Mouse (Mus musculus): ENCODE results near the gene Cd7.
"Not testable (repeated sequence)": the region's sequence is repeated elsewhere in the genome, so short reads cannot be mapped to it uniquely, and the experiment has no call there.

Cd7 gene

GRCm38 (mm10) chr11:121047826-121048399 is 8.7 kb upstream of the Cd7 start:
- DNase-seq (ENCODE audit: low spot score in 2 of 2) = no peak

GRCm38 (mm10) chr11:121045286-121045685 is 6.1 kb upstream of the Cd7 start:
- no peak for DNase-seq (ENCODE audit: low spot score in 2 of 2)

GRCm38 (mm10) chr11:121043025-121043424 is 3.8 kb upstream of the Cd7 start:
- not testable (repeated sequence) for DNase-seq (ENCODE audit: low spot score in 2 of 2)

- DNase-seq (ENCODE audit: low spot score in 2 of 2) = no peak
Measured at GRCm38 (mm10) chr11:121042480-121042879, 3.3 kb upstream of the Cd7 start.

- DNase-seq (ENCODE audit: low spot score in 2 of 2) = no peak
Measured at GRCm38 (mm10) chr11:121041636-121042035, 2.4 kb upstream of the Cd7 start.

- peak; percentile 64 to 83 for DNase-seq (ENCODE audit: low spot score in 2 of 2)
Measured at GRCm38 (mm10) chr11:121041212-121041611, 2.0 kb upstream of the Cd7 start.

GRCm38 (mm10) chr11:121038366-121039240 is 615 bp downstream of the Cd7 start:
- no peak for DNase-seq (ENCODE audit: low spot score in 2 of 2)

- no peak for DNase-seq (ENCODE audit: low spot score in 2 of 2)
Measured at GRCm38 (mm10) chr11:121033118-121033517, 6.1 kb downstream of the Cd7 start.

GRCm38 (mm10) chr11:121027259-121027658 is 12.0 kb downstream of the Cd7 start:
- no peak for DNase-seq (ENCODE audit: low spot score in 2 of 2)

GRCm38 (mm10) chr11:121024163-121024562 is 15.1 kb downstream of the Cd7 start:
- DNase-seq (ENCODE audit: low spot score in 2 of 2) = no peak

- DNase-seq (ENCODE audit: low spot score in 2 of 2) = no peak
Measured at GRCm38 (mm10) chr11:121019501-121019900, 19.7 kb downstream of the Cd7 start.

- DNase-seq (ENCODE audit: low spot score in 2 of 2) = peak; percentile 32 to 38
Measured at GRCm38 (mm10) chr11:121017703-121018102, 21.5 kb downstream of the Cd7 start.

- DNase-seq (ENCODE audit: low spot score in 2 of 2) = no peak
Measured at GRCm38 (mm10) chr11:121015472-121015871, 23.7 kb downstream of the Cd7 start.

- no peak for DNase-seq (ENCODE audit: low spot score in 2 of 2)
Measured at GRCm38 (mm10) chr11:121014896-121015300, 24.3 kb downstream of the Cd7 start.

- no peak for DNase-seq (ENCODE audit: low spot score in 2 of 2)
Measured at GRCm38 (mm10) chr11:121013656-121014055, 25.6 kb downstream of the Cd7 start.

GRCm38 (mm10) chr11:121010044-121010755 is 29.0 kb downstream of the Cd7 start:
- no peak for DNase-seq (ENCODE audit: low spot score in 2 of 2)

GRCm38 (mm10) chr11:121006184-121006583 is 33.0 kb downstream of the Cd7 start:
- DNase-seq (ENCODE audit: low spot score in 2 of 2) = no peak

GRCm38 (mm10) chr11:121004281-121004680 is 34.9 kb downstream of the Cd7 start:
- no peak for DNase-seq (ENCODE audit: low spot score in 2 of 2)

GRCm38 (mm10) chr11:121001966-121002365 is 37.3 kb downstream of the Cd7 start:
- DNase-seq (ENCODE audit: low spot score in 2 of 2) = no peak

- DNase-seq (ENCODE audit: low spot score in 2 of 2) = no peak
Measured at GRCm38 (mm10) chr11:120994741-120995140, 44.5 kb downstream of the Cd7 start.

GRCm38 (mm10) chr11:120993586-120993985 is 45.6 kb downstream of the Cd7 start:
- no peak for DNase-seq (ENCODE audit: low spot score in 2 of 2)

GRCm38 (mm10) chr11:120993080-120993479 is 46.1 kb downstream of the Cd7 start:
- no peak for DNase-seq (ENCODE audit: low spot score in 2 of 2)

GRCm38 (mm10) chr11:120991791-120992190 is 47.4 kb downstream of the Cd7 start:
- DNase-seq (ENCODE audit: low spot score in 2 of 2) = no peak
